Mouse (Mus musculus) cerebellum, postnatal 14 days (tissue): ENCODE measurements around the gene Gm17728.
"Not testable (repeated sequence)": the region's sequence is repeated elsewhere in the genome, so short reads cannot be mapped to it uniquely, and the experiment has no call there.

Experiments
- DNase-seq, 2 experiments: peaks; one replicate each; pipeline ENCODE4 v3.0.0; 2021; ENCODE audit warnings: mixed read lengths in 2 of 2

Gm17728 gene

GRCm38 (mm10) chr17:9421760-9422159, at the start of gene Gm17728:
Gene Gm17728 (plus strand): TSS chr17:9422060.
- DNase-seq, result not testable (repeated sequence)

- no peak for DNase-seq
Observed at GRCm38 (mm10) chr17:9397493-9397892, 24.4 kb upstream of the Gm17728 start.

- no peak for DNase-seq
Observed at GRCm38 (mm10) chr17:9398551-9398950, 23.3 kb upstream of the Gm17728 start.

- no peak for DNase-seq
Observed at GRCm38 (mm10) chr17:9403991-9404390, 17.9 kb upstream of the Gm17728 start.

GRCm38 (mm10) chr17:9407640-9408039, 14.2 kb upstream of the Gm17728 start:
- no peak for DNase-seq

- no peak for DNase-seq
Observed at GRCm38 (mm10) chr17:9419016-9419415, 2.8 kb upstream of the Gm17728 start.

- peak; percentile 35 to 45 for DNase-seq
Observed at GRCm38 (mm10) chr17:9428374-9428994, 6.6 kb downstream of the Gm17728 start.

- no peak for DNase-seq
Observed at GRCm38 (mm10) chr17:9439997-9440655, 18.3 kb downstream of the Gm17728 start.

- no peak for DNase-seq
Observed at GRCm38 (mm10) chr17:9456406-9456805, 34.5 kb downstream of the Gm17728 start.

GRCm38 (mm10) chr17:9460904-9461303, 39.0 kb downstream of the Gm17728 start:
- no peak for DNase-seq
